Mouse (Mus musculus) kidney, embryonic 15.5 days (tissue): ENCODE measurements around the gene Scly. TPM values are rescaled to one million over a fixed set of nuclear protein-coding genes. Genes with fewer than 3 reads are reported as not detected.
A peak's percentile ranks its signal among the peaks of the same experiment; 100 is the strongest.

Source experiments
- ATAC-seq: fragments of 200-750 bp; cut with Nextera tagmentation; replicated peaks from 2 replicates; pipeline ENCODE4 v1.8.0; 2017; ENCODE audit warnings: moderate TSS enrichment; ENCODE audit not compliant: low FRiP score
- H3K27ac ChIP-seq: fragments of 300-500 bp; sonication (generic); 2 replicates; pipeline ENCODE4 v1.5.1; 2015; ENCODE audit warnings: mild to moderate bottlenecking, inconsistent platforms
- H3K27me3 ChIP-seq: fragments of 300-500 bp; sonication (generic); 2 replicates; pipeline ENCODE4 v1.6.1; 2015; ENCODE audit warnings: inconsistent platforms
- H3K36me3 ChIP-seq: fragments of 300-500 bp; sonication (generic); 2 replicates; pipeline ENCODE4 v1.6.1; 2015; ENCODE audit warnings: inconsistent platforms
- H3K4me1 ChIP-seq: fragments of 300-500 bp; sonication (generic); 2 replicates; pipeline ENCODE4 v1.6.1; 2015; ENCODE audit warnings: inconsistent platforms
- H3K4me2 ChIP-seq: fragments of 300-500 bp; sonication (generic); 2 replicates; pipeline ENCODE4 v1.6.1; 2015; ENCODE audit warnings: moderate library complexity, mild to moderate bottlenecking, inconsistent platforms
- H3K4me3 ChIP-seq: fragments of 300-500 bp; sonication (generic); replicated peaks from 2 replicates; pipeline ENCODE4 v1.5.1; 2015; ENCODE audit warnings: mild to moderate bottlenecking, inconsistent platforms
- H3K9ac ChIP-seq: fragments of 300-500 bp; sonication (generic); 2 replicates; pipeline ENCODE4 v1.6.1; 2015; ENCODE audit warnings: mild to moderate bottlenecking, inconsistent platforms
- H3K9me3 ChIP-seq: fragments of 300-500 bp; sonication (generic); replicated peaks from 2 replicates; pipeline ENCODE4 v1.6.1; 2016; ENCODE audit warnings: inconsistent platforms
- whole genome bisulfite sequencing: fragments of 180-500 bp; shearing (Covaris S2); methylation state at CpG from one replicate; pipeline ENCODE4 v1.1.7; 2015; ENCODE audit warnings: mixed read lengths; 5-methylcytosine and 5-hydroxymethylcytosine counted together
- polyA plus RNA-seq: library from polyadenylated mRNA; unstranded; fragments of >200 nt; fragmentation: Nextera tagmentation; extraction: Ambion mirVana; gene quantifications from 2 replicates; pipeline ENCODE4 v1.2.1, GENCODE M21; 2015

Scly gene
- polyA plus RNA-seq, 1 experiment from 2014 or later, result 22.2 TPM

DNA sequence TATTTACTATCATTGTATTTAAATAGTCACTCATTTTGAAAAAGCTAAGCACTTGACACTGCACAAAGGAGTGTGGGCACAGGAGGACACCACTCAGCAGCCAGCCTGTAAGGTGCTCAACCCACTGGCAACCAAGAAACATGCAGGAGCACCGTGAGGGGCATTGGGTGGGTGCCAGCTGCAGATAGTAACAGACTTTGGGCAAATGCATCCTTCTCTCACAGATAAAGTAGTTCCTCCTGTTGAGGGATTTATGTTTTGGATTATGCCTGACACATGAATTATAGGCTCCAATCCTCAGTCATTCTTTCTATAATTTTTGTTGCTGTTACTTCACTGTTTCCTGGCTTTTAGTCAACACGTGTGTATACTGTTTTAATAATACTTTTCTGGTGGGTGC, 20.7 kb upstream of the Scly start:
- no peak overlapping the region for H3K27ac ChIP-seq
- H3K4me2 ChIP-seq, result no peak overlapping the region
- H3K9ac ChIP-seq, result no peak overlapping the region
- H3K36me3 ChIP-seq, result peaks cover 81% of the 10 kb centered on the region
- H3K27me3 ChIP-seq, result no peaks in the 10 kb centered on the region
- no peaks in the 10 kb centered on the region for H3K4me1 ChIP-seq
- H3K9me3 ChIP-seq, result no peaks in the 10 kb centered on the region
- WGBS, result 86% methylated on average over 2 of the region's 2 CpGs
- ATAC-seq, result no peak
- H3K4me3 ChIP-seq, result no peak overlapping the region

DNA sequence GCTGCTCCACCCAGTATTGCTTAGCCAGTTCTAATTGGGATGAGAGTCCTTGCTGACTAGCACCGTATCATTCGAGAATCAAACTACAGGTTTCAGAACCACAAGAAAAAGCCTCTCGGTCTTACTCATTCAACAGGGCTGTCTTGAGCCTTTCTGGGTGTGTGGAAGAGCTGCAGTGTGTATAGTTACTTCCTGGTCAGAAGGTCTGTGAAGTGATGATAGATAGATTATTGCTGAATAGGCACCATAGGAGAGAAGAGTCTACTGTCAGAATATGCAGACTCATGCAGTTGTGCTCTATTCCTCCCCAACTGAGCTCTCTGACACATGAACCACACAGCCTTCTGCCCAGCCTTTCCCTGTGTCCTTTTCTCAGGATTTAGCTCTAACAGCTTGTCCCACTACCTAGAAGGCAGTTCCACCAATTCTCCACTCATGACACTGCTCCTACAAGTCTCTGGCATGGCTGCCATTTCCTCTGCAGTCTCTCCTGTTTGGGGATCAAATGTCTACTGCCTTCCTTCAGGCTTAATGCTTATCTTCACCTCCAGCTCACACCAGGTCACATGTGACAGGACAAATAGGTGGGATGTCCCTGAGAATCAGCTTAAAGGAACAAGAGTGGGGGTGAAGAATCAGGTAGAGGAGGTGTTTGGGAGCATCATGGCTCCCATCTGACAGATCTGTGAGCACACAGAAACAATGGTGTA, 19.6 kb upstream of the Scly start:
- Histone ChIP-seq H3K4me1 (no peaks in the 10 kb centered on the region), H3K27me3 (no peaks in the 10 kb centered on the region), H3K36me3 (peaks cover 84% of the 10 kb centered on the region), H3K9me3 (no peaks in the 10 kb centered on the region), H3K4me2 (no peak overlapping the region), H3K4me3 (no peak overlapping the region), H3K9ac (no peak overlapping the region), H3K27ac (no peak overlapping the region)
- no peak for ATAC-seq
- 98% methylated on average over 3 of the region's 3 CpGs for WGBS

DNA sequence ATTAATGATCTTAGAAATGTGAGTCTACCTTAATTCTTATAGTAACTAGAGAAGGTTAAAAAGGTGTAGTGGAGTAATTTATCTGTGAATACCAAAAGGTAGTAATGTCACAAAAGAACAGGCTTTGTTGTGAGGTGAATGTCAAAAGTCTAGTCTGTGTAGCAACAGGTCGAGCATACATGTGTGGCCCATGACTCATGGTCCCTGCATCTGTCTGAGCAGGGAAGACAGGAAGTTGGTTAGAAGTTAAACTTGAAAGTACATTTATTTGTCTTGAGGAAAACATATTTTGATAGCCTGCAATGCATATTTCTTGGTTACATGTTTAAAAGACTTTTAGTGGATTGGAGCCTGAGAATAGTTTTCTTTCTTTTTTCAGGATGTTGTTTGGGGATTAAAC, 19.0 kb upstream of the Scly start:
- no peak overlapping the region for H3K4me3 ChIP-seq
- H3K27me3 ChIP-seq, result no peaks in the 10 kb centered on the region
- no peak for ATAC-seq
- H3K4me2 ChIP-seq, result no peak overlapping the region
- H3K4me1 ChIP-seq, result no peaks in the 10 kb centered on the region
- H3K27ac ChIP-seq, result no peak overlapping the region
- H3K36me3 ChIP-seq, result peaks cover 83% of the 10 kb centered on the region
- WGBS, result 75% methylated on average over 1 of the region's 1 CpGs
- H3K9me3 ChIP-seq, result no peaks in the 10 kb centered on the region
- H3K9ac ChIP-seq, result no peak overlapping the region

DNA sequence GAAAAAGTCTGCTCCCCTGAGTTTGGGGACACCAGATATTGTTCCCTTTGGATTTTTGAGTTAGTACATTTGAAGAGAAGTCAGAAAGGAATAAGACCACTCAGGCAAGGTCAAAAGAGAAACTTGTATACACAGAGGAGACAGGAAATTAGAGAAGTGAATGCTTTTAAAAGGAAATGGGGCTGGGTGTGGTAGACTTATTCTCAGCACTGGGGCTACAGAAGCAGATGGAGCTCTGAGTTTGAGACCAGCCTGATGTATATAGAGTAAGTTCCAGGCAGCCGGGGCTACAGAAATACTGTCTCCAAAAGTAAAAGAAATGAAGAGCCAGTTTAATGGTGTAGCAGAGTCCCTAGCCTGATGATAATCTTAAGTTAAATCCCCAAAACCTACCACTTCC, 15.6 kb upstream of the Scly start:
- ATAC-seq, result no peak
- H3K4me3 ChIP-seq, result no peak overlapping the region
- no peak overlapping the region for H3K27ac ChIP-seq
- no peaks in the 10 kb centered on the region for H3K27me3 ChIP-seq
- no peaks in the 10 kb centered on the region for H3K9me3 ChIP-seq
- no peak overlapping the region for H3K4me2 ChIP-seq
- no peak overlapping the region for H3K9ac ChIP-seq
- WGBS, result 96% methylated on average over 1 of the region's 1 CpGs
- no peaks in the 10 kb centered on the region for H3K4me1 ChIP-seq
- peaks cover 80% of the 10 kb centered on the region for H3K36me3 ChIP-seq

DNA sequence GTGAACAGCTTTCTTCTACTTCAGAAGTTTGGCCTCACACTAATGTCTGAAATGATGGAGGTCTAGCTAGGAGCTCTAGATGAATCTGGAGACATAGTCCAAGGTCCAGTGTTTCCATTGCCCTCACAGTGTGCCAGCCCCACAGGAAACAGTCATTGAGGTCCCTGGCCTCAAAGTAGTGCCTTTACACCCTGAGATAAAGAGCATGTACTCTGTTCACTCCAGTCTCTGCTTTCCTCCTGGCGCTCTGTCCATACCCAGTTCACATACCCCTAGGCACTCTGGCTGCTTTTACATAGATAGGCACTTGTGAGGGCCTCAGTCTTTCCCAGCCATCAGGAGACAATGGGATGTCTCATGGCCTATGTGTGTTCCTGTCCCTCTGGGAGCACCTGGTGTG, 8.8 kb upstream of the Scly start:
- ATAC-seq, result no peak
- H3K4me2 ChIP-seq, result no peak overlapping the region
- H3K4me3 ChIP-seq, result no peak overlapping the region
- H3K36me3 ChIP-seq, result peaks cover 66% of the 10 kb centered on the region
- H3K27me3 ChIP-seq, result no peaks in the 10 kb centered on the region
- no peaks in the 10 kb centered on the region for H3K4me1 ChIP-seq
- WGBS, result 95% methylated on average over 1 of the region's 1 CpGs
- no peaks in the 10 kb centered on the region for H3K9me3 ChIP-seq
- no peak overlapping the region for H3K9ac ChIP-seq
- H3K27ac ChIP-seq, result no peak overlapping the region

DNA sequence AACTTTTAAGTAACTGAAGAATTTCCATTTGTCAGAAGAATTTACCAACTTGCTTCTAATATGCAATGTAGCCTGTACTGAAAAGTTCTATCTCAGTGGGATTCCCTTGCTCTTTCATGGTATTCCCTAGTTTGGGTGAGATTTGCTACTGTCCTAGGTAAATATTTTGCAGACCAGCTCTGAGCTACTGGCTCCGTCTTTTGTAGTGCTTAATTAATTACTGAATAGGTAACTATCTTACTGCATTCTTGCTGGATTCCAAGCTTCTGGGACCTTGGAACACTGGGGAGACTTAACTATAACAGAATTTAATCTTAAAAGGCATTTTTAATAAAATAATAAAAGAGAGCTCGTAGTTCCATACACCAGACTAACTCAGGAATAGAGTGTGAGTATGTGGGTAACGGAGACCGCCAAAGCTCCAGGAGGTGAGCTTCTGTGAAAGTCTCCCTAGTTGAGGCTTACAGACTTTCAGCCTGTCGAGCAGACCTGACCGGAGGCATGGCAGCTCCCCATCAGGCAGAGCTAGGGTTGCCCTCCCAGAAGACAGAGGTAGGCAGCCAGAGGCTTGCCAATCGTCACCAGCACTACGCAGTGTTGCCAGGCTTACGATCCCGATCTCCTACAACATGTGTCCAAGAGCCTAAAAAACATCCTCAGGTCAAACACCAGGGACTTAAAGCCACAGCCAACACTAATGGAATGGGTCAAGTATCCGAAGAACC, 5.9 kb upstream of the Scly start:
- ATAC-seq, result no peak
- WGBS, result 91% methylated on average over 11 of the region's 11 CpGs
- no peak overlapping the region for H3K4me3 ChIP-seq
- H3K27ac ChIP-seq, result peak overlapping the region; percentile 67
- H3K27me3 ChIP-seq, result no peaks in the 10 kb centered on the region
- no peaks in the 10 kb centered on the region for H3K9me3 ChIP-seq
- H3K4me2 ChIP-seq, result no peak overlapping the region
- peaks cover 44% of the 10 kb centered on the region for H3K36me3 ChIP-seq
- no peak overlapping the region for H3K9ac ChIP-seq
- no peaks in the 10 kb centered on the region for H3K4me1 ChIP-seq

DNA sequence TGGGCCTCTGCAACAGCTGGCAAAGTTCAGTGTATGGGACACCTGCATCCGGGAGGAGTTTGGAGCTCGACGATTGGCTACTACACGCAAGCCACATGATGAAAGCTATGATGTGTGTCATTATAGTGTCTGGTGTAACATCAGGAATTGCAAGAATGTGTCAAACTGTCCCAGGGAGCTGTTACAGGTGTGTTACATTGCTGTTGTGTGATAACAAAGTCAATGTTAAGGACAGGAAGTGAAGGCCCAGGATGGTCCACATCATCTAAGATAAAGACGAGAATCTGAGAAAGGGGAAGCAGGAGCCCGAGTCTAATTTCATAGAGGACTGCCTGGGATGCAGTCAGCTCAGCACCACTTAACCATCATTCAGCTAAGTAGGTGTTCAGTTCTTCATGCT, 2.6 kb upstream of the Scly start:
- no peaks in the 10 kb centered on the region for H3K9me3 ChIP-seq
- H3K4me1 ChIP-seq, result peaks cover 23% of the 10 kb centered on the region
- H3K4me3 ChIP-seq, result no peak overlapping the region
- WGBS, result 92% methylated on average over 6 of the region's 6 CpGs
- no peak overlapping the region for H3K9ac ChIP-seq
- no peak overlapping the region for H3K4me2 ChIP-seq
- H3K27me3 ChIP-seq, result no peaks in the 10 kb centered on the region
- no peak overlapping the region for H3K27ac ChIP-seq
- H3K36me3 ChIP-seq, result peaks cover 16% of the 10 kb centered on the region; the same call in 1 of the 2 replicates
- ATAC-seq, result no peak

DNA sequence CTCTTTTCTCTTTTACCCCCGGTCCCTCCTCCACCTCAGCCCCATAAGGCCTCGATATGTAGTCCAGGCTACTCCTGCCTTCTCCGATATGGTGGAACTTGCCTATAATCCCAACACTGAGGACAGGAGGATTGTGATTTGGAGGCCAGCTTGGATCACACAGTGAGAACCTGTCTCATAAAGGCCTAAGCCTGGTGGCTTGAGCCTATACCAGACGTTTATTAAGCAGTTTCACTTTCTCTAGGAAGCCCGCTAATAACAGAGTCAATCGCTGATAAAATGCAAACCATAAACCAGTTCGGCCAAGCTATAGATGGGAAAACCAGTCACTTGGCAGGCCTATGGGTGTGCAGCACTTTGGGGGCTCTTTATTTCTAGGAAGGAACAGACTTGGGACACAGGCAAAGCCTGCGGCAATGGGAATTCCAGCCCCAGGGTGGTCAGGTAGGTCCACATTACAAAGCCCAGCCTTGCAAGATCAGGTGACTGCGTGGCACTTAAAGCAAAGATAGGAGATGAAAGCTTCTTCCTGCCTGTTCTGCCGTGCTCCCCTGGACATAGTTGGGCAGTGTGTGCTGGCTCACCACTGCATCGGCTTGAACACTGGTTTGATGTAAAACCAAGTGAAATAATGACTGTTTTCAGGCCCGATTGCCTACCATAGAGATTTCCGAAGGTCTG, 1.0 kb downstream of the Scly start:
- peak overlapping the region; percentile 81; the same call in 1 of the 2 replicates for H3K9ac ChIP-seq
- H3K27ac ChIP-seq, result no peak overlapping the region
- peaks cover 39% of the 10 kb centered on the region for H3K4me1 ChIP-seq
- H3K36me3 ChIP-seq, result peaks cover 13% of the 10 kb centered on the region; the same call in 1 of the 2 replicates
- WGBS, result 82% methylated on average over 13 of the region's 13 CpGs
- H3K4me2 ChIP-seq, result peak overlapping the region; percentile 89
- no peak for ATAC-seq
- no peaks in the 10 kb centered on the region for H3K27me3 ChIP-seq
- H3K9me3 ChIP-seq, result no peaks in the 10 kb centered on the region
- H3K4me3 ChIP-seq, result peak overlapping the region; percentile 94

DNA sequence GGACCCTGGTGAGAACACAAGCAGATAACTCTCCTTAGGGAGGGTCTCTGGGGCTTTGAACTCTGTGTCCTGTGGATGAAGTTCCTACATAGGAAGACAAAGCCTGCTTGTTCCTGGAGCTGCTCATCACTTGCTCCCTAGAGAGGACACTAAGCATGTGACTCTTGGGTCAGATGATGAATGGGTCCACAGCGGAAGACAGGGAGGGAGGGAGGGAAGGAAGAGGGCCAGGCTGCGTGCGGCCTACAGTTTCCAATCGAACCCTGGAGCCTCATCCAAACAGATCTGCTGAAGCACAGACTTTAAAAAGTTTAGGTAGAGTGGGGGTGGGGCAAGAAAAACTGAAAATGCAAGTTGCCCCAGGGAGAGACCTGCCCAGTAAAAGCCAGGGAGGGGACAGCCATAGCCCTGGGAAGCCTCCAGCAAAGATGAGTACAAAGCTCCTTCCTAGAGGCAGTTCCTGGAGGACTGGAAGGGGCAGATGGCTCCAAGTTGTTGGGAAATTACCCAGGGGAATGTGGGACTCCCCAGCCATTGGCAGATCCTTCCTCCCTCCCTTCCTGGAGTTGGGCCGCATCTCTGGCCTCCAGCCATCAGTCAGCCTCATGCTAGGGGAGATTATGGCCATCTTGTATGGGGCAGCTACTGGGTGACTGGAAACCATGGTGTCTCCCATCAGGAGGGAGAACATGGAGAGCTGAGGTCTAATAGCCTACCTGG, 1.7 kb downstream of the Scly start:
- H3K27me3 ChIP-seq, result no peaks in the 10 kb centered on the region
- peaks cover 11% of the 10 kb centered on the region; the same call in 1 of the 2 replicates for H3K36me3 ChIP-seq
- 0 out of 2 replicates have a peak overlapping the region, but pooled peaks have one; percentile 1 for H3K27ac ChIP-seq
- H3K9me3 ChIP-seq, result no peaks in the 10 kb centered on the region
- 65% methylated on average over 5 of the region's 5 CpGs for WGBS
- no peak for ATAC-seq
- no peak overlapping the region for H3K4me2 ChIP-seq
- peaks cover 39% of the 10 kb centered on the region for H3K4me1 ChIP-seq
- H3K9ac ChIP-seq, result no peak overlapping the region
- no peak overlapping the region for H3K4me3 ChIP-seq

DNA sequence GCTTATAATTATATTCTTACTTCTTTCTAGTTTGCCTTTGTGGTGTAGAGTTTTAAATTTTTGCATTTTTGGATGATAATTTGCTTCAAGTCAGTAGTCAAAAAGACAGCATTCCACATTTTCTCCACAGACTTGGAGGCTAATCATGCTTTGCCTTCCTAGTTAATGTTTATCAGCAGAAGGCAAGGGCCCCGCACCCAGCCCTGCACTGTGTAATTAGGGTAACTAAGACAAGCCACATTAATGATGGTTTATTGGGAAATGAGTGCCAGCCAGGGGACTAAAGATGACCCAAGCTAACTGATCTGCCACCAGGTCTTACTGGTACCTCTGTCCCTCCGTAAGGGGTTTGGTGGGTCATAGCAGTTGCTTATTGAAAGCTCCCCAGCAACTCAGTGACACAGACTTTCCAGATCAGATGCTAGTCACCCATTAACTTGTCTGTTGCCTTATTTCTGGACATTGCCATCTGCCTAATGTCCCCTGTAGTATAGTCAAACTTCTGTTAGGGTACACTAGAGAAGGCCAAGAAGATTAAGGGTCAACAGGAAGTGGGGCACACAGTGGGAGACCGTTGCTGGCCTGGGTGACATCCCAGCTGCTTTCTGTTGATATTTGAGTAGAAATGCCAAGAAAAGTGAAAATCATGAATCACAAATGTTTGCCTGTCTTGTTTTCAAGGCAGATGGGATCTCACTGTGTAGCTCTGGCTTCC, 3.2 kb downstream of the Scly start:
- no peak for ATAC-seq
- no peak overlapping the region for H3K4me3 ChIP-seq
- H3K9ac ChIP-seq, result no peak overlapping the region
- 0 out of 2 replicates have a peak overlapping the region, but pooled peaks have one; percentile 3 for H3K4me2 ChIP-seq
- H3K27ac ChIP-seq, result peak overlapping the region; percentile 76
- H3K4me1 ChIP-seq, result peaks cover 39% of the 10 kb centered on the region
- H3K27me3 ChIP-seq, result no peaks in the 10 kb centered on the region
- no peaks in the 10 kb centered on the region for H3K9me3 ChIP-seq
- H3K36me3 ChIP-seq, result peaks cover 23% of the 10 kb centered on the region
- 61% methylated on average over 3 of the region's 3 CpGs for WGBS

DNA sequence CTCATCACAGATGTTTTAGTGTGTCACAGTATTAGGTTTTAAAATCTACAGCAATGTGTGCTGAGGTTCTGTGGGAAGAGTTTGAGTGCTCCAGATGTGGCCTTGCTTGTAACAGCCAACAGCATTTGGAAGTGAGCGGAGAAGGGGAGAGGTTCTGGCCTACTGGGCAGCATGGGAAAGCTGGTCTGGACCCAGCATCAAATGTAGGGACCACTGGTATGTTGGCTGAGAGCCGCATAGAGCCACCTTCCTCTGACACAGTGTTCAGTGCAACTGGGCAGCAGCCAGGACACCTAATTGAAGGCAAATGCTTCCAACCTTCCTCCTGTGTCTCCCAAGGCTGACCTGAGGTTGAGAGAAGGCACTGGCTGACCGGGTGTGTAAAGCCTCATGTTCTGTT, 3.9 kb downstream of the Scly start:
- H3K9me3 ChIP-seq, result no peaks in the 10 kb centered on the region
- peaks cover 28% of the 10 kb centered on the region for H3K36me3 ChIP-seq
- H3K4me3 ChIP-seq, result no peak overlapping the region
- no peak overlapping the region for H3K4me2 ChIP-seq
- no peak for ATAC-seq
- peaks cover 39% of the 10 kb centered on the region for H3K4me1 ChIP-seq
- WGBS, result 94% methylated on average over 3 of the region's 3 CpGs
- H3K27ac ChIP-seq, result peak overlapping the region; percentile 76
- H3K9ac ChIP-seq, result no peak overlapping the region
- H3K27me3 ChIP-seq, result no peaks in the 10 kb centered on the region
